Mouse (Mus musculus): Measurements from ENCODE around the gene Gm10644. TPM values are rescaled to one million over a fixed set of nuclear protein-coding genes. Genes with fewer than 3 reads are reported as not detected.

Gm10644 gene
- polyA plus RNA-seq, 1 experiment from 2014 or later = 1.1 TPM

GRCm38 (mm10) chr8:83900266-83900956 lies 54.6 kb downstream of the Gm10644 start:
- Histone ChIP-seq H3K4me1 (replicated peaks) (peaks cover 54% of the 10 kb centered on the region), H3K9ac (peak overlapping the region; percentile 98), H3K27me3 (no peaks in the 10 kb centered on the region), H3K36me3 (no peaks in the 10 kb centered on the region), H3K9me3 (no peaks in the 10 kb centered on the region), H3K27ac (replicated peaks) (peak overlapping the region; percentile 100), H3K4me3 (peak overlapping the region; percentile 97), H3K4me2 (peak overlapping the region; percentile 80)
- ATAC-seq (ENCODE audit: low FRiP score, low read depth) = no peak
- 1% methylated on average over 53 of the region's 100 CpGs for WGBS

- peak within 1 kb of the TSS; percentile 80 for H3K4me2 ChIP-seq
- H3K27ac ChIP-seq (replicated peaks) = peak within 1 kb of the TSS; percentile 100
- peak within 1 kb of the TSS; percentile 97 for H3K4me3 ChIP-seq
- peaks cover 48% of the 10 kb centered on the region for H3K4me1 ChIP-seq (replicated peaks)
- ATAC-seq (ENCODE audit: low FRiP score, low read depth) = peak; percentile 94
- no peaks in the 10 kb centered on the region for H3K36me3 ChIP-seq
- H3K27me3 ChIP-seq = peaks cover 2% of the 10 kb centered on the region
- under 1% methylated on average over 47 of the region's 70 CpGs for WGBS
- H3K9me3 ChIP-seq = no peaks in the 10 kb centered on the region
- H3K9ac ChIP-seq = peak within 1 kb of the TSS; percentile 98
Measured at GRCm38 (mm10) chr8:83899363-83900252, 55.4 kb downstream of the Gm10644 start, which contains the start of gene Adgrl1. Gene Adgrl1 (plus strand): TSS chr8:83900105.

GRCm38 (mm10) chr8:83898985-83899362 lies 56.0 kb downstream of the Gm10644 start:
- H3K27ac ChIP-seq (replicated peaks) = peak overlapping the region; percentile 100
- H3K4me3 ChIP-seq = peak overlapping the region; percentile 97
- no peaks in the 10 kb centered on the region for H3K36me3 ChIP-seq
- no peaks in the 10 kb centered on the region for H3K9me3 ChIP-seq
- peaks cover 43% of the 10 kb centered on the region for H3K4me1 ChIP-seq (replicated peaks)
- H3K27me3 ChIP-seq = peaks cover 8% of the 10 kb centered on the region
- peak overlapping the region; percentile 40 for H3K9ac ChIP-seq
- WGBS = under 1% methylated on average over 13 of the region's 13 CpGs
- peak overlapping the region; percentile 80 for H3K4me2 ChIP-seq
- peak; percentile 0 for ATAC-seq (ENCODE audit: low FRiP score, low read depth)

DNA sequence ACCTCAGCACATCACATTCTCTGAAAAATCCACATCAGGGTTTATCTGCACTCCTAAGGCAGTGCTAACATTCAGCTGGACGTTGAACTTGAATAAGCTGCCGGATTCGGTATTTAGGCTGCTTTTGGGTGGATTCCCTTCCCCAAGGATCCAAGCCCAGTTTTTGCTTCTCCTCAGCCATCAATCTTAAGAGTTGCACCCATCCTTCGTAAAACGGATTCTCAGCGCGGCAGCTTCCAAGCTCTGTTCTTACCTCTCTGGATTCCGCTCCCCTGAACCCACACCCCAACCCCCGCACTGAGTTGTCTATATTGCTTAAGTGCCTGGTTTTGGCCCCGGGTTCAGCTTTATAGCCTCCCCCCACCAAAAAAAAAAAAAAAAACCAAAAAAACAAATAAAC lies 56.5 kb downstream of the Gm10644 start:
- Histone ChIP-seq H3K36me3 (no peaks in the 10 kb centered on the region), H3K4me1 (replicated peaks) (peaks cover 38% of the 10 kb centered on the region), H3K4me3 (peak overlapping the region; percentile 97), H3K27ac (replicated peaks) (peak overlapping the region; percentile 100), H3K4me2 (peak overlapping the region; percentile 80), H3K27me3 (peaks cover 8% of the 10 kb centered on the region), H3K9ac (peak overlapping the region; percentile 40), H3K9me3 (no peaks in the 10 kb centered on the region)
- no peak for ATAC-seq (ENCODE audit: low FRiP score, low read depth)
- 5% methylated on average over 10 of the region's 10 CpGs for WGBS

GRCm38 (mm10) chr8:83897211-83897610 lies 57.8 kb downstream of the Gm10644 start:
- Histone ChIP-seq H3K36me3 (no peaks in the 10 kb centered on the region), H3K27me3 (peaks cover 8% of the 10 kb centered on the region), H3K4me3 (peak overlapping the region; percentile 32), H3K4me1 (replicated peaks) (peaks cover 26% of the 10 kb centered on the region), H3K9ac (peak overlapping the region; percentile 36), H3K9me3 (no peaks in the 10 kb centered on the region), H3K27ac (replicated peaks) (peak overlapping the region; percentile 46), H3K4me2 (peak overlapping the region; percentile 80)
- ATAC-seq (ENCODE audit: low FRiP score, low read depth) = no peak
- under 1% methylated on average over 26 of the region's 26 CpGs for WGBS

- no peak for ATAC-seq (ENCODE audit: low FRiP score, low read depth)
- H3K9me3 ChIP-seq = no peaks in the 10 kb centered on the region
- H3K36me3 ChIP-seq = no peaks in the 10 kb centered on the region
- H3K4me2 ChIP-seq = peak overlapping the region; percentile 80
- H3K27me3 ChIP-seq = peaks cover 8% of the 10 kb centered on the region
- H3K9ac ChIP-seq = no peak overlapping the region
- no peak overlapping the region for H3K4me3 ChIP-seq
- WGBS = 85% methylated on average over 7 of the region's 7 CpGs
- H3K27ac ChIP-seq (replicated peaks) = no peak overlapping the region
- peaks cover 19% of the 10 kb centered on the region for H3K4me1 ChIP-seq (replicated peaks)
Measured at GRCm38 (mm10) chr8:83896461-83896860, 58.5 kb downstream of the Gm10644 start.

- 7% methylated on average over 5 of the region's 5 CpGs for WGBS
- Histone ChIP-seq H3K4me1 (replicated peaks) (peaks cover 19% of the 10 kb centered on the region), H3K9ac (no peak overlapping the region), H3K4me3 (no peak overlapping the region), H3K27me3 (peaks cover 8% of the 10 kb centered on the region), H3K36me3 (no peaks in the 10 kb centered on the region), H3K27ac (replicated peaks) (no peak overlapping the region), H3K9me3 (no peaks in the 10 kb centered on the region), H3K4me2 (no peak overlapping the region)
- no peak for ATAC-seq (ENCODE audit: low FRiP score, low read depth)
Measured at GRCm38 (mm10) chr8:83895894-83896293, 59.1 kb downstream of the Gm10644 start.

GRCm38 (mm10) chr8:83893915-83894314 lies 61.1 kb downstream of the Gm10644 start:
- H3K4me1 ChIP-seq (replicated peaks) = peaks cover 19% of the 10 kb centered on the region
- no peak for ATAC-seq (ENCODE audit: low FRiP score, low read depth)
- peaks cover 8% of the 10 kb centered on the region for H3K27me3 ChIP-seq
- H3K9ac ChIP-seq = no peak overlapping the region
- H3K27ac ChIP-seq (replicated peaks) = no peak overlapping the region
- H3K4me3 ChIP-seq = no peak overlapping the region
- H3K4me2 ChIP-seq = no peak overlapping the region
- 2% methylated on average over 5 of the region's 5 CpGs for WGBS
- H3K36me3 ChIP-seq = no peaks in the 10 kb centered on the region
- no peaks in the 10 kb centered on the region for H3K9me3 ChIP-seq

GRCm38 (mm10) chr8:83892061-83892460 lies 62.9 kb downstream of the Gm10644 start:
- H3K4me1 ChIP-seq (replicated peaks) = peaks cover 2% of the 10 kb centered on the region
- no peak overlapping the region for H3K9ac ChIP-seq
- H3K27ac ChIP-seq (replicated peaks) = no peak overlapping the region
- no peaks in the 10 kb centered on the region for H3K9me3 ChIP-seq
- 72% methylated on average over 4 of the region's 4 CpGs for WGBS
- ATAC-seq (ENCODE audit: low FRiP score, low read depth) = no peak
- no peaks in the 10 kb centered on the region for H3K36me3 ChIP-seq
- peaks cover 8% of the 10 kb centered on the region for H3K27me3 ChIP-seq
- H3K4me3 ChIP-seq = no peak overlapping the region
- H3K4me2 ChIP-seq = no peak overlapping the region

- no peak overlapping the region for H3K27ac ChIP-seq (replicated peaks)
- no peaks in the 10 kb centered on the region for H3K27me3 ChIP-seq
- WGBS = 51% methylated on average over 2 of the region's 2 CpGs
- H3K9ac ChIP-seq = no peak overlapping the region
- no peaks in the 10 kb centered on the region for H3K36me3 ChIP-seq
- no peaks in the 10 kb centered on the region for H3K9me3 ChIP-seq
- ATAC-seq (ENCODE audit: low FRiP score, low read depth) = peak; percentile 47; the same call in 1 of the 2 replicates
- no peaks in the 10 kb centered on the region for H3K4me1 ChIP-seq (replicated peaks)
- H3K4me3 ChIP-seq = no peak overlapping the region
- H3K4me2 ChIP-seq = no peak overlapping the region
Measured at GRCm38 (mm10) chr8:83888409-83888808, 66.6 kb downstream of the Gm10644 start.
